Mouse (Mus musculus) adrenal gland, postnatal 10 days (tissue): ENCODE data around the gene Gpr119. TPM values are rescaled to one million over a fixed set of nuclear protein-coding genes. Genes with fewer than 3 reads are reported as not detected.

ENCODE experiments used
- DNase-seq: peaks from one replicate; pipeline ENCODE4 v3.0.0; 2021; ENCODE audit warnings: mixed read lengths
- long read RNA-seq, 2 experiments: library from polyadenylated mRNA; stranded (forward); transcript quantifications; one replicate each; pipeline ENCODE4 v2.0.0; 2021
- microRNA-seq: library from miRNA; unstranded; fragments of <30 nt; microRNA quantifications from one replicate; pipeline ENCODE4 v1.2.0, GENCODE M21; 2021
- total RNA-seq, 2 experiments: library from RNA; stranded (reverse); gene quantifications; 2 replicates each; pipeline ENCODE4 v1.2.3; 2021

Gene Gpr119
- total RNA-seq = not detected
- long read RNA-seq, experiment 1, partial matches to known transcripts = 0 of 1 reads
- long read RNA-seq, experiment 1, other reads (novel, unspliced or antisense) = 1 of 1 reads
- long read RNA-seq, experiment 2 = 0 reads

DNA sequence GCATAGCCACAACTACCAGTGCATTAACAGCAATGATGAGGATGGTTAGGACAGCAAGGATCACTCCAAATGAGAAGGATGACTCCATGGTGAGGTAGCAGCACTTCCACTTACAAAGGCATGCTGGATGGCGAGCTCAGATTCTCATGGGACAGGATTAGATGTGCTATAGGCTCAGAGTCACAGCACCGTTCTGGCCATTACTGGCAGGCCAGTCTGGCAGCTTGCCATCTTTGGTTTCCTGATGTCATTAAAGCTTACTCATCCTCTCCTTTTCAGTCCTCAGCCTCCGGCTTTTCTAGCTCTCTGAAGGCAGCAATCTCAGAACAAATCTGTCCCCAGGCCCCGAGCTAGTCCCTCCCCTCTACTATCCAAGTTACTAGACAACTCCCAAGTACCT, at the start of gene Gpr119:
TSS of gene Gpr119 (minus strand) at position 308 of the 400 bp plus-strand sequence.
- peak; percentile 66 for DNase-seq

DNA sequence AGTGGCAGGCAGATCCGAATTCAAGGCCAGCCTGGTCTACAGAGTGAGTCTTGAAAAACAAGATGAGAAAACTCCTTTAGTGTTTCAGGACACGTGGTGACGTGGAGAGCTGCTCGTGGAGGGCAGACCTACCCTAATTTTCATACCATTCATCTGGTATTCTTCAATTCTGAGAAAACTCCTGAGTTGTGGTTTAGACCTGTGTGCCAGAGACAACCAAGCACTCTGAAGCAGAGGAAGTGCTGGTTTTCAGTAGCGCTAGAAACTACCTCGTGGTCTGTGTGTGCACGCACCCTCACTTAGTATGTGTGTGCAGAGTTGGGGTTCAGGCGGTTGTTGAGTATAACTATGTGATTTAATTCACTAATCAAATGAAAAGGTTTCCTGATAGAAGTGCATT, 38.6 kb upstream of the Gpr119 start:
- no peak for DNase-seq

DNA sequence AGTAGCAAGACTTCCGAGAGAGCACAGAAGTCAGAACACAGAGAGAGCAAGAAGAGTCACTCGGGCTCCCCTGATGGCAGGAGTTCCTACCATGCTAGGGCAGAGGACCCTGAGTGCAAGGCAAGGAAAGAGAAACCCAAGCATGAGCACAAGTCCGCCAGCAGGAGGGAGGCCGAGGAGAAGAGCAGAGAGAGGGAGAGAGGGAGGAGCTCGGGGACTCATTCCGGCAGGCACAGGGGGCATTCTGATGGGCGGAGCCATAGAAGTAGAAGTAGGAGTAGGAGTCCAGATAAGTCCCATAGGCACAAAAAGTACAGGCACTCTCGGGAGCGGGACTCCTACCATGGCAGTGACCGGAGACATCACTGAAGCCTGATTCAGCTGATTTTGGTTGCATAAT, 35.4 kb upstream of the Gpr119 start:
- no peak for DNase-seq

DNA sequence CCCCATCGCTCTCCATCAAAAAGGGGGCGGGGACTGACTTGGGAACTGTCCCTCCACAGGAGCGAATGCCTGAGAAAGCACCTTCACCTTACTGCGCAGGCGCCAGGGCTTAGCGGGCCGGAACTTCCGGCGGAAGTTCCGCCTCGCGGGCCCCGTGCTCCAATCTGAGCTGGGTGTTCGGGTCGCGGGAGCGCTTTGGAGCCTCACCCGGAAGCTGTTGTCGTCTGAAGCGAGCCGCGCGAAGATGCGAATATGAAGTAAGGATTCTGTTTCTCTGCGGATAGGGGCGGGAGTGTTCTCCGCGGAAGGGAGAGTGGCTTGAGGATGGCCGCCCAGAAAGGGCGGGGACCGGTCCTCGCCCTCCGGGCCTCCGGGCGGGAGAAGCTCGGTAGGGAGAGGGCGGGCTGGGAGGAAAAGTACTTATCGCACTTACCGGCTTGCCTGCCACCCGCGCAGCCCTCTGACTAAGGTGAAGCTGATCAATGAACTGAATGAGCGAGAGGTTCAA, 20.6 kb upstream of the Gpr119 start, which contains the start of gene Rbmx2:
TSS of gene Rbmx2 (plus strand) at position 141 of the 508 bp plus-strand sequence.
- peak; percentile 90 for DNase-seq

DNA sequence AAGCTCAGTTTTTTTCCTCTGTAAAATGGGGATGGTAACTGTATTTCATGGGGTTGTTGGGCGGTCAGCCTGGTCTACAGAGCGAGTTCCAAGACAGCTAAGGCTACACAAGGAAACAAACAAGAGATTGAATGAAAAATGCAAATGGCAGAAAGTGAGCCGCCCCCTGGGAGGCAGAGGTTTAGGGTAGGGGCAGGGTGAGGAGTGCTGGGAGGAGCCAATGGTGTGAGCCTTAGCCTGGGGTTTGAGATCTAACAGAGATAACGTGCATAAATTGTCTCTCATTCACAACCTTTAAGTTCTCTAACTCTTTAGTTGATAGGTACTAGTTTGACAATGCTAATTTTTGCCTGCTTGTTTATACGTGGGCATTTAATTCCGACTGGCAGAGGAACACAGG, 20.2 kb upstream of the Gpr119 start:
- DNase-seq = peak; percentile 2

DNA sequence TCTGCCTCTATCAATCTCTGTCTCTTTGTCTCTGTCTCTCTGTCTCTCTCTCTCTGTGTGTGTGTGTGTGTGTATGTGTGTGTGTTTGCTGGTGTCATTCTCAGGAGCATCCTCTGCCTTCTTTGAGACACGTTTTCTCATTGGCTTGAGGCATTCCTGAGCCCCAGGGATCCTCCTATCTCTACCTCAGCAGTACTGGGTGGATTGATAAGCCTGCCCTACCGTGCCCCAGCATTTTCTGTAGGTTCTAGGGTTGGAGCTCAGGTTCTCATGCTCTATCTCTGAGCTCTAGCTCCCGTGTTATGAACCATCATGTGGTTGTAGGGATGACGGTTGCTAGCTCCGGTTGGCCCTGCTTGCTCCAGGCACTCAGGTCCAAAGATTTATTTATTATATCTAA, 9.6 kb upstream of the Gpr119 start:
- no peak for DNase-seq

DNA sequence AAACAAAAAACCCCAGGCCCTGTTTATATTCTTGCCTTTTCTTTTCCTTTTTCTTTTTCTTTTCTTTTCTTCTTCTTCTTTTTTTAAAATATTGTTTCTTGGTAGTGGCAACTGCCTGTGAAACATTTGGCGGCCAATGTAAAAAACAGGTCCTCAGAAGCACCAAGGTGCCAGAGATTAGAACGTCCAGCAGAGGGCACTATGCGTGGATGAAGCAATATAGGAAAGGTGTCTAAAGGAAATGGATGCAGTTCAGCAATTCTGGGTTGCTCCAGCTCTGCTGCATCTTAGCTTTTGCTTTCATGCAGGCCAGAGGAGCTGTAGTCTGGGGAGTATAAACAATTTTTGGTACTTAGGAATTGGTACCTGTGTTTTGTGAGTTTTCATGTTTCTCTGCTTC, 9.2 kb upstream of the Gpr119 start:
- peak; percentile 54 for DNase-seq

DNA sequence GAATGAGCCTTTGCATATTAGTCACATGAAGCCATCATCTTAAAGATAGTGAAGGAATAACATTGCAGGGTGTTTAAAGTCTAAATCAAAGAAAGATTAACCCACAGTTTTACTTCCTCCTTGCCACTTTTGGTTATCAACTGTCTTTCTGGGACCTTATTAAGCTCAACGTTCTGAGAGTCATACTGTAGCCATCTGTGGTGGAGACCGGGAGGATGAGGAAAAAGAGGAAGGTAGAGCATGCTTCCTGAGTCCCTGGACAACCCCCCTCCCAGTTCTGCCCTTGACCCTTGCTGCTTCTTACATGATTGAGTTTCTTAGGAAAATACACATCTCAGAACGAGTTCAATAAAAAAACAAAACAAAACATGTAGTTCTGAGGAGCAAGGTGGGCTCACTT, 2.6 kb downstream of the Gpr119 start:
- DNase-seq = no peak

DNA sequence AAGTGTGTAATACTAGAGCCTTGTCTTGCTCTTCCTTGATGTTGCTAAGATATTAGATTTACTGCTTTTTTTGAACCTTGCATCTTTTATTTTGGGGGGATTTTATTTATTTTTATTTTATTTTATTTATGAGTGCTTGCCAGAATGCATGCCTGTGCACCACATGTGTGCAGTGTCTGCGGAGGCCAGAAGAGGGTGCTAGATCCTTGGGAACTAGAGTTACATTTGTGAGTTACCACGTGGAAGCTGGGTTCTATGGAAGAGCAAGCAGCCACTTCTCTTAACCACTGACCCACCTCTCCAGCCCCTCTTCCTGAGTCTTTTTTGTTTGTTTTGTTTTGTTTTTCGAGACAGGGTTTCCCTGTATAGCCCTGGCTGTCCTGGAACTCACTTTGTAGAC, 4.7 kb downstream of the Gpr119 start:
- DNase-seq = no peak

DNA sequence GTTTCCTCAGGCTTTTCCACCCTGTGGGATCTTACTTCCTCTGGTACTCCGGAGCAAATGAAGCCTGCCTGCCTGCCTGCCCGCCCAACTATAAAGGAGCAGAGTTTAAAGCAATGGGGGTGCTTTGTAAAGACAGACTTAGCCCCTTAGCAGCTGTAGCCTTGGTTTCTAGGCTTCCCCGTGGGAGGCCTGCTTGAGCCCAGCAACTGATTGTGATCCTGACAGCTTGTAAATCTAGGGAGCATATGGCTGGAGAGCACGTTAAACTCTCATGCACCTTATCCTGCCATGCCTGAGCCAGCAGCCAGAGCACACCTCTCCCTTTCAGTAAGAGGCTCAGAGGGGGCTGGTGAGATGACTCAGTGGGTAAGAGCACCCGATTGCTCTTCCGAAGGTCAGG, 7.5 kb downstream of the Gpr119 start:
- DNase-seq = no peak

DNA sequence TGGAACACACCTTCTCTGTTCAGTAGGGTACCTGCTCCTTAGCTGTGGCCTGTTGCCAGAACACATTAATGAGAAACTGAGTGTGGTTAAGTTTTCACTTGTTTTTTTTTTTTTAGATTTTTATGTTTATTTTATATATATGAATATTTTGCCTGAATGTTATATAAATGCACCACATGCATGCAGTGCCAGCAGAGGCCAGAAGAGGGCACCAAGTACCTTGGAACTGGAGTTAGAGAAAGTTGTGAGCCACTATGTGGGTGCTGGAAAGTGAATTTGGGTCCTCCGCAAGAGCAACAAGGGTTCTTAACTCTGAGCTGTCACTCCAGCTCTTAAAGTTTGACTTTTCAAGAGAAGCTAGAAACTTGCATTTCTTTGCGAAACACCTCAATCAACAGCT, 30.2 kb downstream of the Gpr119 start:
- peak; percentile 20 for DNase-seq

DNA sequence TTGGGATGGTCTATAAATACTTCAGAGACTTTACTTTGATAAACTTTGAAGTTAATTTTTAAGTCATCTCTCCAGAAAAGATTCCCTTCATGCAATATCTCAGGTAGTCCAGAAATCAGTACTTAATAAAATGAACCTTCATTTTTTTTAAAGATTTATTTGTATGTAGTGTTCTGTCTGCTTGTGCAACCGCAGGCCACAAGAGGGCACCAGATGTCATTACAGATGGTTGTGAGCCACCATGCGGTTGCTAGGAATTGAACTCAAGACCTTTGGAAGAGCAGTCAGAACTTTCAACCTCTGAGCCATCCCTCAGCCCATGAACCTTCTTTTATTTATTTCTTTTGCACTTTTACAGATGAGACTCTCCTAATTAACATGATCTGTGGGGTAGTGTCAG, 37.2 kb downstream of the Gpr119 start:
- DNase-seq = no peak

DNA sequence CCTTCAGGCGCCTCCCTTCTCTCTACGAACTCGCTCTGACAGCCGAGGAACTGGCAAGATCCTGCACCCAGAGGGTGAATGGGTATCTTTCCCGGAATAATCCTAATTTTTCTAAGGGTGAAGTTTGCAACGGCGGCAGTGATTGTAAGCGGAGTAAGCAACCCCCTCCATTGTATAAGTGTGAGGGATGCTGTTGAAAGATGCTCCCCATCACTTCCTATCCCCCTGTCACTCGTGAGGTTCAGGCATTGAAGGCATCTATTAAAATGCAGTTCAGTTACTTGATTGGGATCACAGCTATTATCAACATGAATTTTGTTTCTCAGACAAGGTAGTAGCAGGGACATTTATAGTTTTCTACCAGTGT, 50.2 kb downstream of the Gpr119 start:
- DNase-seq = no peak

DNA sequence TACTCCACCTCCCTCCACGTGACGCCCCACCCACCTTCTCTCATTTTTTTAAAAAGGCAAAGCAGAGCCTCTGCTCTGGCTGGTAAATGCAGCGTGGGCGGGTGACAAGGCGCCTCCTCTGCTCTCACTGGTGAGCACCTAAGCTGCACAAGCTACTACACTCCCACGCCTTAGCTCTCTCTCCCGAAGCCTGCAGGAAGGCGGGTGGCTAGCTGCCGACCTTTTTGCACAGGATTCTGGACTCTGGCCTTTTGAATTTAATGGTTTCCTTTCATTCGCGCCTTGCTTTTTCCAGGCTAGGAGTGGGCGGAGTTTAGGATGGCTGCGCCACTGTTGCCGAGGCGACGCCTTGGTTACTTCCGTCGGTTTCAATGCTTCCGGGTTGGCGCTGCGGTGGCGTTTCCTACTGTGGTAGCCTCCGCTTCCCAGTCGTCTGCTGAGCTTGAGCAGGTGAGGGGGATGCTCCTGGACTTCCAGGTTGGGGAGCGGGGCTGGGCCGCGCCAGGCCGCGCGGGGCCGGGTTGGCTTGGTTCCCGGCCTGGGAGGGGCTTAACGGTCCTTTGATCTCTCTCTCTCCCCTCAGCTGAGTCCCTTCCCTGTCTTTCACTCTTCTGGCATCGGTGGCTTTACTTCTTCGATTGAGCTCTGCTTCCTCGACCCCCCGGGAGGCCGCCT, 50.8 kb downstream of the Gpr119 start, which contains the start of gene Slc25a14:
TSS of gene Slc25a14 (plus strand) at position 35 of the 675 bp plus-strand sequence.
- DNase-seq = peak; percentile 80

DNA sequence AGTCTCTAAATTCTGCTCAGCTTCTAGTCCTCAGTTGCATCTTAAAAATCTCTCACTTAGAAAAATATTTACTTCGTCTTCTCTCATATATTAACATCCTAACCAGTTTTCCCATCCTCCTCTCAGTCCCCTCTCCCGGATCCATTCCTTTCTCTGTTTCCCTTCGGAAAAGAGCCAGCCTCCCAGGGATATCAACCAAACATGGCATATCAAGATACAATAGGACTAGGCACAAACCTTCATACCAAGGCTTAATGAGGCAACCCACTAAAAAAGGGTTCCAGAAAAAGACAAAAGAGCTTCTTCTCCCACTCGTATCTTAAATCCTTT, 51.3 kb downstream of the Gpr119 start:
- DNase-seq = no peak

Small RNAs within 50 kb of the gene (microRNA-seq; reads per million reads assigned to microRNA genes)
- not detected for gene Gm27828

Other genes starting within 250 kb of the Gpr119 start
- 10 to 100 TPM; 12.8 to 18.5 TPM for gene Elf4, start 211.3 kb downstream of the Gpr119 start, total RNA-seq
- gene Aifm1, start 160.9 kb downstream of the Gpr119 start, total RNA-seq = 100 to 1,000 TPM; 170 to 174 TPM
- 10 to 100 TPM; 18.1 to 18.9 TPM for gene Rab33a, start 155.2 kb downstream of the Gpr119 start, total RNA-seq
- gene Zfp280c, start 80.0 kb downstream of the Gpr119 start, total RNA-seq = 10 to 100 TPM; 12.8 to 18.1 TPM
- 1 to 10 TPM; 5.7 to 6.8 TPM for gene Slc25a14, start 51.1 kb downstream of the Gpr119 start, total RNA-seq
- 1 to 10 TPM; 4.2 to 4.5 TPM for gene Rbmx2, start 20.5 kb upstream of the Gpr119 start, total RNA-seq
- not detected for gene Gm595, start 203.2 kb upstream of the Gpr119 start, total RNA-seq